Mouse (Mus musculus) gastrocnemius, postnatal 36 days (tissue): Measurements from ENCODE around the gene Ttc23. TPM values are rescaled to one million over a fixed set of nuclear protein-coding genes. Genes with fewer than 3 reads are reported as not detected.

ENCODE experiments used
- DNase-seq, 2 experiments: peaks; one replicate each; pipeline ENCODE4 v3.0.0; 2022
- intact Hi-C: fragments of 180-260 bp; cut with DNase I; formaldehyde crosslinking; loops from one replicate; pipeline ENCODE4 v1.15.1; 2025
- total RNA-seq, 2 experiments: library from RNA; stranded (reverse); gene quantifications; 2 replicates each; pipeline ENCODE4 v1.2.3; 2021

Gene Ttc23
- total RNA-seq, 2 experiments from 2014 or later = 18.3 to 18.9 TPM

DNA sequence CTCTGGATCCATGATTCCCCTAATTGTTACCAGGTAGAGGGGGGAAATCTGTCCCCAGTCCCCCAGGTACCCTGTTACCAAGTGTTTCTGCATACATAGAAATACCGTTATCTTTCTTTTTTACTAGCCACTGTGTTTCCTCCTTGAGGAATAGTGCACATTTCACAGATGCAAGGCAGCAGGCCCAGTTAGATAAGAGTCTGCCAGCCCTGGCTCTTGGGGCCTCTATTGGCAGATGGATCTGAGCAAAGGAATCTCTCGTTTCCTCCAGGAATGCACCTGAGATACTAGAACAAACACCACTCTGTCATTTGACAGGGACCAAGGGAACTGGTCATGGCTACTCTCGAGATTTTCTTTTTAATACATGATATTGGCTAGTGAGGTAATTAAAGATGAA is 44.9 kb downstream of the Ttc23 start:
- no peak for DNase-seq
- intact Hi-C loops = no loop called here

DNA sequence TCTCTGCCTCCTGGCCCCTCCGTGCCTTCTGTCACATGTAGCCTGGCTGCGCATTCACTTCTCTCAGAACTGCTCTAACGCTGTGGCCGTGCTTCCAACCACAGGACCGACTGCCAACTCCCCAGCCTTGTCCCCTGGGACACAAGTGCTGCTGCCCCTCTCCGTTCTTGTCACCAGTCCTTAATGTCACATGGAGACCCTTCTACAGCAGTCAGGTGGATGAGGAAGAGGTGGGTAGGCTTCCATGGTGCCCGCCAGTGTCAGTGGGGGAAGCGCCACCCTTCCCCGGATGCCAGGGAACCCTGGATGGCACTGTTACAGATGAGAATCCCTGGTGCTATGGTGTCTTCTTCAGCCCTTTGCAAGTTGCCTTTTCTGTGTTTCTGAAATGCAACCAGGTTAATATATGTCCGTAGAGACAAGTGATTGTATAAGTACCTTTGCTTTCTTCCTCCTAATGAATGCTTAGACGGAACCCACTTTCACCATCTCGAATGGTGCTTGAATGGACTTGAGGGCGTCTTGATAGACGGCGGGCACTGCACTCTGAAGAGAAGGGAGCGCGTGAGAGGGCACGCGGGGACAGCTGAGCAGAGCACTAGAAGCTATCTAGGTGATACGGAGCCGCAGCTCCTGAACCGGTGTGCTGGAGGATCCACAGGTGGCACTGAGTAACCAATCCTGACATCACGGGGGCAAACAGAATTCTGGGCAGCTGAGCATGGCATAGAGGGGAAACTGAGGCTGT is 45.8 kb downstream of the Ttc23 start:
- intact Hi-C loops = no loop called here
- no peak for DNase-seq

DNA sequence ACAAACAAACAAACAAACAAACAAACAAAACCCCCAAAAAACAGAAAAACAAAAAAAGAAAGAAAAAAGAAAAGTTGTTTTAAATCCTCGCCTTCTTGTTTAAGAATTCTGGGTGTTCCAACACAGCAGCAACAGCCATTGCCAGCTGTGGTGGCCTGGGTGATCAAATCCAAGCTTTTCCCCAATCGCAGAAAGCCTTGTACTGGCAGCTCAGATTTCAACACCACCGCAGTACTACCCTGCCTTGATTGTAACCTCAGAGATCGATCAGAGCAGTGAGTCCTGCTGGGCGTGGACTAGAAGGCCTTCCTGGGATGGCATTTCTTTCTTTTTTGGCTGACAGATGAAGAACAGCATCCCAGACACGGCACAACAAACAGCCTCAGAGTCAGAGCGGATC is 48.7 kb downstream of the Ttc23 start:
- no peak for DNase-seq
- intact Hi-C loops = no loop called here

DNA sequence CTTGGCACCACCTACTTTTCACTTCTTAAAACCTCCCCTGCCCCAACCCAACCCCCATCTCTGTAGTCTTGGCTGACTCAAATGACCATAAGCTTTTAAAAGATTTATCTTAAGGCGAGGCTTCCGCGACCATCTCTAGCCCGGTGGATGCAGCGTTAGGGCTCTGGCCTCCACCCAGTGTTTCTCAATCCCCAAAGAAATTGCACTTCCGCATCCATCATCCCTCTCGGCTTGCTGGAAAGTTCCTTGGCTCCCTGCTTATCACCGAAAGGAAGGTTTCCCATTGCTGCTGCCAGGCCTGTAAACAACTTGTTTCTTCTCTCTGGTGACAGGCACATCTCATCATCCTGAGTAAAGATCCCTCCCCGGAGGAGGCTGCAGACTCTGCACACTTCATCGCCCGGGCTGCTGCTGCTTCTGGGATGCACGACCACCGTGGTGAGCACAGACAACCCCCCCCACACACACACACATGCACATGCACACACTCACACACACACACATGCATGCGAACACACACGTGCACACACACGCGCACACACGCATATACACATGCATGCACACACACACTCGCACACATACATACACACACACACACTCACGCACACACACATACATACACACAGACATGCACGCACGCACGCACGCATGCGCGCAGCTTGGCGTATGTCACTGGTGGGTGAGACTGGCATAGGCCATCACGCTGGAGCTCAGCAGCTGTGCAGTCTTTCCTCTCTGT is 50.9 kb downstream of the Ttc23 start:
- intact Hi-C loops = no loop called here
- DNase-seq = no peak

DNA sequence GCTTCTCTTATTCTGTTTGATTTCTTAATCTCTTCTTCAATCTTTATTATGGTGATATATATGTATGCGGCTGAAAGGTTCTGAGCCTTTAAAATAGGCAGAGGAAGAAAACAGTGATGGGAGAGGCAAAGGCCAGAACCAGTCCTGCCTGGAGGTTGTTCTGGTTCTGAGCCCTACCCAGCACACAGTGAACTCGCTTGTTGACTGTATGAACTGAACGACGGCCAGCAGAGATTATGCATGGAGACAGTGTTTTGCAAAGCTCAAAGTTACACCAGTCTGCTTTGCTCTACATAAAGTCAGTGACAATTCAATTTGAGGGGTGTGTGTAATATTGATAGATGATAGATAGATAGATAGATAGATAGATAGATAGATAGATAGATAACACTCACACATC is 52.1 kb downstream of the Ttc23 start:
- DNase-seq = no peak
- intact Hi-C loops = no loop called here

DNA sequence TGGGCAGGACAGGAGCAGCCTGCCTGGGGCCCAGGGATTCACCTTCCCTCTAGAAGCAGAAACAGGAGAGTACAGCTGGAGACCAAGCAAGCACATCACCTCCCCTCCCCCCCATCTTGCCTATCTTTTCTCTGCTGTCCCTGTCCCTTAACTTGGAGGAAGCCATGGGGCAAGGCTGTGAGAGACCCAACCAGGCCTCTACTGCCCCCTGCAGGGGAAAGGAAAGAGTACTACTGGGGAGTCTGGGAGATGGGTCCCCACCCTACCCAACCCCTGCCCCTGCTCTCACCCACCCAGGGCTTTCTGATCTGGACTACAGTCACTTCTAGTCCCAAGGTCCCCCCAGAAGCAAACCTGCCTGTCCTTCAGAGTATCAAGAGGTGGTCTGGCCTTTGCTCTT is 53.6 kb downstream of the Ttc23 start:
- DNase-seq = peak in 1 of 2 experiments; percentile 37
- intact Hi-C loops = loop anchor here (2.0 to 5.0 kb wide), 2 partner anchors 28 to 56 kb away; partner anchors contain the start of gene Synm

DNA sequence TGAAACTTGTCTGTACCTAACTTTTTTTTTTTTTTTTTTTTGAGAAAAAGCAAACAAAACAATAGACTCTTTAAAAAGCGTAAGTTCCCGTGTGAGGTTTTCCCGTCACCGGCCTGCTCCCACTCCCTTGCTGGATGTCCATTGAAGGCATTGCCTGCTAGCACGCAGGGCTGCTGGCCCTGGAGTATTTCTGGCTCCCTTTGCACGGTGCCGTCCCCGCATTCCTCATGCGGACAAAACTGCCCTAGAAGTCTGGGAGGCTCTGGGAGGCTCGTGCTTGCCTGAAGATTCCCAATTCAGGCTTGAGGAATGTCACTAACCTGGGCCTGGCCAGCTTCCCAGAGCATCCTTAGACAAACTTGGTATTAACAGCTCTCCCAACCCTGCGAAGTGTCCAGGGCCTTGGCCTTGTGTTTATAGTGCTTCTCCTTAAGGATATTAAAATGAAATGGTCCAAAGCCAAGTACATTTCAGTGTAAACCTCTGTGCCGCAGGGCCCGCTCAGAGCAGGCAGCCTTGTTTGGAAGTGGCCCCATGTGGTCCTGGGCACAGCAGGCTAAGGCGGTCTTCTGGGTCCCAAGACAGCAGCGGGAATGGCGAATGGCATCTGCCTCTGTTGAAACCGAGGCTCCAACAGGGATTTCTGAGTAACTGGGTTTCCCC is 54.2 kb downstream of the Ttc23 start:
- intact Hi-C loops = loop anchor here (2.0 to 5.0 kb wide), 2 partner anchors 29 to 56 kb away; partner anchors contain the start of gene Synm

DNA sequence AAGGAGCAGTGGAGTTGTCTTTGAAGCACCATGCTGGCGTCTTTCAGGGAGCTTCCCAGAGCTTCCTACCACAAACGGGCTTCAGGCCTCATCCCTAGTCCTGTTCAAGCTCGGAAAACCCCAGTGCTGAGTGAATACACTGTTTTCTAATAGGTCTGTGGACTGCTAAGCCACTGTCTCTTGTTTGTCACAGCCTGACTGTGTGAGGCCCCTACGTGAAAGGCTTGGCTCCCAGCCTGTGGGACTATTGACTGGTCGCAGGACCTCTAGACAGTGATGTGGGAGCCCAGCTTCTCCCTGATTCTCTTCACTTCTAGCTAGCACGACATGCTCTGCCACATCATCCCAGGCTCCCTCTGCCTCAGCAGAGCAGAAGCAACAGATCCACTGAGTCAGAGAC is 61.0 kb downstream of the Ttc23 start:
- no peak for DNase-seq
- intact Hi-C loops = no loop called here

More for the DNA sequence above, 54.2 kb downstream of the Ttc23 start:
- no peak for DNase-seq

DNA sequence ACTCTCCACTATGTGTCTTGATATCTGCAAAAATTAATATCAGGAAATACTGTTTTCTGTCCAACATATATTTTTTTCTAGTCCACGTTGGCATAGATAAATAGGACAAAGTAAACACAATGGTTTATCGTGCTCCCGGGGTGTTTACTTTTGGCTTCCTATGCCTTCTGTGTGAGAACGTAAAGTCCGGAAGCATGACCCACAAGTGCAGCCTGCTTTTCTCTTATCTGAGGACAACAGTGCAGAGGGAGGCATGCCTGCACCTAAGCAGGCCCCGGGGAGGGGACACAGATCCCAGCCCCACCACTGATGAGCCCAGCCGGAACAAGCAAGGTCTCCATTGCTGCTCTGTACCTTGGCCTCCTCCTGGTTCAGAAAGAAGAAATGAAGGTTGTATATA is 63.0 kb downstream of the Ttc23 start:
- intact Hi-C loops = no loop called here
- peak in 1 of 2 experiments; percentile 9 for DNase-seq

DNA sequence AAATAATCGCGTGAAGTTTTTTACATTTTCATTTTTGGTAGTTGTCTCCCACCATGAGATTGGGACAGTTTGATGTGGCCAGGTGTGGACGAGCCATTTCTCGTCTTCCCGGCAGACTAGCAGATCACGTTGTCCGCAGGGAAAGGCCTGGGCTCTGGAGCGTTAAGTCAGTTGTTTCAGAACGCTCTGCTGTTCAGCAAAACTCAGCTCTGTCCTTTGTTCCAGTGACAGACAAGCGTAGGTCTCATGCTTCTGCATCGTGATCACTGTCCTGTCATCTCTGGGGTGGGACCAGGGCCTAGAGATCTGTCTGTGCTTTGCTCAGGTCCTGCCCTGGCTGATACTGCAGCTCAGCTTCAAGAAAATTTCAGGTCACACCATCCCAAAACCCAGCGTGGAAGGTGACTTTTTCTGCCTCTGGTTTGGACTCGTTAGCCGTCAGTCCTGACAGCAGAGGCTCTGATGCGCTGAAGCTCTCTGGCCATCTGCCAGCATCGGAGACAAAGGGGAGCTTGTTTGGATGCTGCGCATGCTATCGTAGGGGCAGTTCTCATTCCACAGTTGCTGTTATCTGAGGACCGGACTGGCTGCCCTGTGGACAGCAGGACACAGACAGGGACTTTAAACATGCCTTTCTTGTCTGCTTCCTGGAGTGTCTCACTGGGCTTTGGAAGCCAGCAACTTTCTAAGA is 66.8 kb downstream of the Ttc23 start:
- intact Hi-C loops = no loop called here

DNA sequence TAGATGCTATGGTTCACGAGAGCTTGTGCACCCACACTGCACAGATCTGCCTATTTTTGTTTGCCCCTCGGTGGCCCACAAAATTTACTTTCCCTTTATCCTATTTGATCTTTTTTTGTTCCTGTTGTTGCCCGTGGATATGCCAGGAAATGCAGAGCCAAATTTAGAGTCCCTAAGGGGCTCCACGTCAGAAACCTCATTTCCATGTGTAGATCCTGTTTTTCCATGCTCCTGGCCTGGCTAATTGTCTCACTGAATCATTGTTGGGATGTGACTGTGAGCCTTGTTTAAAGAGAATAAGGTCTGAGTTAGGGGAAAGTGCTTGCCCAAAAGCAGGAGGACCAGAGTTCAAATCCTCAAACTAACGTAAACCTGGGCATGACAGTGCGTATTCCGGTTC is 68.0 kb downstream of the Ttc23 start:
- DNase-seq = no peak
- intact Hi-C loops = no loop called here

More for the DNA sequence above, 66.8 kb downstream of the Ttc23 start:
- no peak for DNase-seq

DNA sequence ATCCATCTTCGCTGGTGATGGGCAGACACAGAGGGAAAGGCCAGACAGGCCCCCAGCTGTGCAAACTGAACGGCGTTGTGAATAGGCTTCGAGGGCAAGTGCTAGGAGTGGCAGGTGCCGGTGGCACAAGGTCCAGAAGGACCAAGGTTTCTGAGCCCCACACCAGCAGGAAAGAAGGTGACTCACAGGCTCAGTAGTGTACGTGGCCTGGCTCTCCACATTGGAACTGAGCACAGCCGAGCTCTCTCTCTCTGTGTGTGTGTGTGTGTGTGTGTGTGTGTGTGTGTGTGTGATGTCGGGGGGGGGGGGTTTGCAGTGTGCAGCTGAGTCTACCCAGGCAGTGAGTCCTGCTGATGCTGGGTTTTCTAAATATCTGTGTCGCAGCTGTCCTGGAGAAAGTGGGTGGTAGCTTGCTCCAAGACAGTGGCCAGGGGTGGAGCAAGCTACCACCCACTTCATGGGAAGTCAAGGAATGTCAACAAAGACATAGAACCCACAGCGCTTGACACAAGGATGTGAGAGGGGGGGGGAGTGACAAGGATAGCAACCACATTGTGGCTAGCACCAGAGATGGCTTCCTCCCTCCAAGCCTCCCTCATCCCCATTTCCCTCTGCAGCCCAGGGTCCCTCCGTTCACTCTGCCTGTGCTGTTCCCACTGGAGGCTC is 69.1 kb downstream of the Ttc23 start:
- intact Hi-C loops = no loop called here
- no peak for DNase-seq

DNA sequence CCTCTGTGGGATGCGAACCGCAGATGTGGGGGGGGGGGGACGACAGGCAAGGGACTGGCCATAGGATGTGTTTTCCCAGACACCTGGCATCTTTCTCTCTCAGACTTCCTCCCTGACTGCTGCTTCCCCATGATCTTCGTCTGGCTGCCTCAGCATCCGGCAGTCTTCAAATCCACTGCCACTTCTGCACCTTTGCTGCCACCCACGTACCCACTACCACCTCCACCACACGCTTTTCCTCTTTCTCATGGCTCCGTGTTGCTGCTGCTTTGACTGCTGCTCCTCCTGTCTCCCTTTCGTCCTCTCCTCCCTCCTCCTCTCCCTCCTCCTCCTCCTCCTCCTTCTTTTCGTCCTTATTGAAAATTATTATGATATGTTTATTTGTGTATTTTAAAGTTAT is 69.7 kb downstream of the Ttc23 start:
- intact Hi-C loops = no loop called here

DNA sequence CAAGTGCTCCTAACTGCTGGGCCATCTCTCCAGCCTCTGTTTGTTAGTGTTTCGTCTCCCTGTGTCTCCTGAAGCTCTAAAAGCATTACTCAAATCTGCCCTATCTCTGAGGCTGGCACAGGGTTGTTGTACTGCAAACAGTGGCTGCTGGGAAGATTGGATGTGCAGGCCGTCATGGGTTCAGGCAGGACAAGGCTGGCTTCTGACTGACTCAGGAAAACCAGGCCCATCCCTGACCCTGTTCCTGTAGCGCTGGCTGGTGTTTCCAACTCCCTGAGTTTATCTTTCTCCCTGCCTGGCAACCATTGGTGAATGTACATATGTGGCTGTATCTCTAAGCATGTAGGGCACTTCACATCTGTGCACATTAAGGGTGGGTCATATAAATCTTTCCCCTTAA is 70.3 kb downstream of the Ttc23 start:
- intact Hi-C loops = no loop called here
- no peak for DNase-seq

More for the DNA sequence above, 69.7 kb downstream of the Ttc23 start:
- no peak for DNase-seq

DNA sequence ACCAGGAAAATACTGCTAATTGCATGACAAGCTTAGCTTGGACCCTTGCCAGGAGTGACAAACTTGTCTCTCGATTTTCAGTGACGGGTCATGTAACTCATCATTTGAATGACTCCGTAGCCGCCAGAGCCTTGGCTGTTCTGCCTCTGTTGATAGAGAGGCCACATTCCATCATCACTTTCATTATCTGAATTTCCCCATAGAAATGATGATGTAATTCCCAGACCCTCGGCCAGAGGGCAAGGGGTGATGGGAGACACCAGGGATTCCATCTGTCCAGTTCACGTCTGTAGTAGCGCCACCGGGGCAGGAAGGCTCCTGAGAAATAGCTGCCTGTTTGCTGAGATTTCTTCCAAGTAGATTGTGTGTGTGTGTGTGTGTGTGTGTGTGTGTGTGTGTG is 71.6 kb downstream of the Ttc23 start:
- DNase-seq = no peak

DNA sequence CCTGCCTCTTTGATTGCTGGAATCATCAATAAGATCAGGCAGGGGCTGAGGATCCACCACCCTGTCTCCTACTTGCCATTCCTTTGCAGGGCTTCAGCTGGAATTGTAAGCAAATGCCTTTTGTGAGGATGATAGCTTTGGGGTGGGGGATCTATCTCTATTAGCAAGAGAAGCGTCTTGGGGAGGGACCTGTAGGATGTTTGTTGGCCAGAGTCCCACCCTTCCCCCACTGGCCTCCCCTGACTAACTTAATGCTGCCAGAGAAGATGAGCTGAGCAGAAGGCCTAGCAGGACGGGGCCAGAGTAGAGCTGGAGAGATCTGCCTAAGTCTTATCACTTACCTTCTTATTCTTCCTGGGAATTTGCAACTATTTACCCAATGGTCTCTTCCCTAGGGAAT is 75.0 kb downstream of the Ttc23 start:
- intact Hi-C loops = no loop called here
- no peak for DNase-seq

More for the DNA sequence above, 71.6 kb downstream of the Ttc23 start:
- intact Hi-C loops = no loop called here

DNA sequence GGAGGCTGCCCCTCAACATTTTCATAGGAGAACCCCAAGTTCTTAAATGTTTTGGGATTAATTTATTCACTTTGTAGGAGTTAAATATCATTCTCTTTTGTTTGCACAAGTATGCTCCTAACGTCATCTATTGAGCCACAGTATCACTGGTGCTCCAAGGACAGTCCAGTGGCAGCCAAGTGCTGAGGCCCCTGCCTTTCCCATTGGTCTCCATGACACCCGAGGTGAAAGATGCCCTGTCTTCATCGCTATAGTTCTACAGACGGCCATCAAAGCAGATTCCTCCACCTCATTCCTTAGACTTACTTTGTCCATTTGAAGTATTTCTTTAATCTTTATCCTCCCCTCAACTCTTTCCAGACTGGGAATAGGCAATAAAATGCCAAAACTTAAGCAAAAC is 77.3 kb downstream of the Ttc23 start:
- DNase-seq = no peak
- intact Hi-C loops = no loop called here

DNA sequence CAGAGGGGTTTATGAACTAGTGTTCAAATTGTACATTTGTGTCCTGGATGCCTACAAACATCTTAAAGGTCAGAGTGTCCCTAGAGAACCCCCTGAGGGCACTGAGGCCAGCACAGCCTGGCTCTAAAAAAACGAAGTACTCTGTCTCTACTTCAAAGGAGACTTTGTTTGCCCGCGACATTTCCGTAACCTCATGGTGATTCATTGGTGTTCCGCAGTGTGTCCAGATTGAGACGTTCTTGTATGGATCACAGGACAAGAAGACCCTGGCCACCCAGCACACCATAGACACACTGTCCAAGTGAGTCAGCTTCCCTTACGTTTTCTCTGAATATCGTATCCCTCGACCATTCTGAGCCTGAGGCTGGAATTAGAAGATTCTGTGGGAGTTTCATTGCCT is 77.8 kb downstream of the Ttc23 start:
- intact Hi-C loops = no loop called here
- DNase-seq = no peak

DNA sequence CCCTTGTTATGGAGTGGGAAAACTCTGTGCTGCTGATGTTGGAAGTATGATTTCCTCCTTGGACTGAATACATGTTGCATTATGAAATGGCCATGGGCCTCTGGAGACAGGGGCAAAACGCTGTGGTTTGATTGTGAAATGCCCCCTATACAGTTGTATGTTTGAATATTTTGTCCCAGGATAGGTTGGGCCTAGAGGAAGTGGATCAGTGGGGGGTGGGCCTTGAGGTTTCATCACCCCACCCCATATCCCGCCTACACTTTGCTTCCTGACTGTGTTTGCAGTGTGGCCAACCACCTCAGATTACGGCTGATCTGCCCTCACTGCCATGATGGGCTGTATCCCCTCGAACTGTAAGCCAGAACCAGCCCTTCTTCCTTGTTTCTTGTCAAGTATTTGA is 81.0 kb downstream of the Ttc23 start:
- intact Hi-C loops = no loop called here
- DNase-seq = no peak

DNA sequence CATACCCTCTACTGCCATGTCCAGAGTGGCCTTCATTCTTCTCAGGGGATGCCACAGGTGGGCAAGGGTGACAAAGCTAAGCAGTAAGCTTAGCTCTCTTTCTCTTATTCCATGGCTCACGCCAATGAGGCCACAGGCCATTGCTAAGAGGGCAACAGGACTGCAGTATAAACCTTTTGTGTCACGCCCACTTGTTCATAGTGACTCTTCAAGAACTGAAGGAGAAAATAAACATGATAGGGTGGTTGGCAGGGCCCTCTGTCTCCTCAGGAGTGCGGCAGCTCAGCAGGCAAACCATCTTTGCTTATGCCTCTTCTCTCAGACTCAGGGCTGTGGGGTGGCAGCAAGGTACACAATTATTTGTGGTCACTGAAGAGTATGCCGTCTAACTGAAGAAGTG is 81.6 kb downstream of the Ttc23 start:
- intact Hi-C loops = no loop called here
- DNase-seq = no peak
